In the genomic region with DNA sequence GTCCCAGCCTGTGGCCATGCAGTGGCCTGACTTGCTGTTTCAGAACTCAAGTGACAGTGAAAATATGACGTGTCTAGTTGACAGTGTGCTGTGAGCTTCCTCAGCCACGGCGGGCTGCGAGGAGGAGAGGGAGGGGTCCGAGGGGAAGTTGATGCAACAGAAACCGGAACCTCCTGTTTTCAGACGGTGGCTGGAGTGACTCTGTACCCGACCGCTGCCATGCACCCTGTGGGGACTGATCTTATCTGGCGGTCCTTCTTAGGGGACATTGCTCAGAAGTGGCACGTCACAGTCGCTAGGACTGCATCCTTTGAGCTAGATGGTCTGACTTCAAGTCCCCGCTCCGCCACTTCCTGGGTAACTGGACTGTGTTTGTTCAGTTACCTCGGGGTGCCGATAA, we compare ENCODE assay signal across 9 mouse cellular contexts. TPM values are rescaled to one million over a fixed set of nuclear protein-coding genes. Genes with fewer than 3 reads are reported as not detected.
DNase-seq lines count a peak whose midpoint lies in the region; ATAC-seq lines count a peak whose summit lies in the region.
"Had no signal": no experiment of that assay in that cellular context is flagged by ENCODE, and none has a peak within 500 bp of the region (broad histone marks: within the 10 kb centered on the region; RNA-seq: fewer than 3 reads in every experiment).

No protein-coding gene starts in this region.

- no peak overlapping the region for H3K27ac ChIP-seq in kidney, embryonic 15.5 days

- H3K4me2 ChIP-seq in kidney, embryonic 15.5 days = no peak overlapping the region

- H3K9ac ChIP-seq in kidney, embryonic 15.5 days = no peak overlapping the region

- H3K27me3 ChIP-seq in megakaryocyte, embryonic 14.5 days (replicated peaks) = no peaks in the 10 kb centered on the region
- no peaks in the 10 kb centered on the region for H3K27me3 ChIP-seq in kidney, embryonic 15.5 days

- WGBS in kidney, embryonic 15.5 days = 74% methylated on average over 16 of the region's 16 CpGs

- no peak for ATAC-seq in kidney, embryonic 15.5 days (replicated peaks; ENCODE audit: low FRiP score)

- H3K4me3 ChIP-seq in megakaryocyte, embryonic 14.5 days (replicated peaks) = peak overlapping the region; percentile 85
- H3K4me3 ChIP-seq in kidney, embryonic 15.5 days (replicated peaks) = no peak overlapping the region

- H3K9me3 ChIP-seq in megakaryocyte, embryonic 14.5 days = no peaks in the 10 kb centered on the region
- no peaks in the 10 kb centered on the region for H3K9me3 ChIP-seq in kidney, embryonic 15.5 days (replicated peaks)

- peaks cover 82% of the 10 kb centered on the region for H3K4me1 ChIP-seq in megakaryocyte, embryonic 14.5 days
- no peaks in the 10 kb centered on the region for H3K4me1 ChIP-seq in kidney, embryonic 15.5 days

- peak; percentile 51 for DNase-seq in layer of hippocampus, adult 9-11 months
- no peak for DNase-seq in layer of hippocampus, postnatal 25 days (ENCODE audit: extremely low spot score in 1 of 2, low spot score in 1 of 2)
- DNase-seq in liver = peak; percentile 56
- DNase-seq in thymus, postnatal 10 days (ENCODE audit: low spot score in 2 of 2) = peak; percentile 45 to 48
- no peak for DNase-seq in layer of hippocampus, adult 18-20 months (ENCODE audit: low spot score in 2 of 2)
- no peak for DNase-seq in kidney, postnatal 10 days
- DNase-seq: left cerebral cortex, postnatal 4 days had no signal

- H3K36me3 ChIP-seq in megakaryocyte, embryonic 14.5 days (replicated peaks; ENCODE audit: low read length) = peaks cover 7% of the 10 kb centered on the region
- H3K36me3 ChIP-seq in kidney, embryonic 15.5 days = no peaks in the 10 kb centered on the region

RNA-seq across cellular contexts. Expression of a gene that starts 15.1 kb away (rescaled TPM):
- total RNA-seq in layer of hippocampus, postnatal 25 days (2021) = 10 to 100 TPM; 67.4 to 70.2 TPM
- polyA plus RNA-seq in megakaryocyte, embryonic 14.5 days (2012; ENCODE audit: insufficient read depth, low replicate concordance) = 87.7 and 210 TPM in 2 replicates
- polyA plus RNA-seq in kidney, embryonic 15.5 days (2015; fragmentation: Nextera tagmentation; extraction: Ambion mirVana) = 161 and 167 TPM in 2 replicates
- total RNA-seq in layer of hippocampus, adult 18-20 months (2021) = 10 to 100 TPM; 55.5 to 59.5 TPM

Comparison
In these comparisons a context has a peak if more than half of its experiments do, and no peak if none do; other contexts are left out.
1. DNase-seq: peak in layer of hippocampus, adult 9-11 months (single experiment), liver (single experiment) and thymus, postnatal 10 days (2 of 2); none in layer of hippocampus, postnatal 25 days (0 of 2), layer of hippocampus, adult 18-20 months (0 of 2) and kidney, postnatal 10 days (single experiment).